Mouse (Mus musculus) ovary, postnatal 10 days (tissue): ENCODE data around the gene Herc4.

ENCODE experiments used
- DNase-seq: peaks from one replicate; pipeline ENCODE4 v3.0.0; 2022; ENCODE audit warnings: low spot score

The Herc4 gene

GRCm38 (mm10) chr10:63243493-63244054 is at the start of gene Herc4:
TSS of gene Herc4 (plus strand) at chr10:63243810.
- DNase-seq: peak; percentile 82

GRCm38 (mm10) chr10:63199008-63199407 is 44.6 kb upstream of the Herc4 start:
- no peak for DNase-seq

GRCm38 (mm10) chr10:63201534-63201933 is 42.1 kb upstream of the Herc4 start:
- no peak for DNase-seq

GRCm38 (mm10) chr10:63203002-63203401 is 40.6 kb upstream of the Herc4 start:
- DNase-seq: no peak

GRCm38 (mm10) chr10:63203728-63204127 is 39.9 kb upstream of the Herc4 start, which contains the start of gene Mypn:
TSS of gene Mypn (minus strand) at chr10:63203952.
- no peak for DNase-seq

GRCm38 (mm10) chr10:63208871-63209270 is 34.7 kb upstream of the Herc4 start:
- no peak for DNase-seq

- no peak for DNase-seq
Observed at GRCm38 (mm10) chr10:63221081-63221783, 22.4 kb upstream of the Herc4 start.

DNA sequence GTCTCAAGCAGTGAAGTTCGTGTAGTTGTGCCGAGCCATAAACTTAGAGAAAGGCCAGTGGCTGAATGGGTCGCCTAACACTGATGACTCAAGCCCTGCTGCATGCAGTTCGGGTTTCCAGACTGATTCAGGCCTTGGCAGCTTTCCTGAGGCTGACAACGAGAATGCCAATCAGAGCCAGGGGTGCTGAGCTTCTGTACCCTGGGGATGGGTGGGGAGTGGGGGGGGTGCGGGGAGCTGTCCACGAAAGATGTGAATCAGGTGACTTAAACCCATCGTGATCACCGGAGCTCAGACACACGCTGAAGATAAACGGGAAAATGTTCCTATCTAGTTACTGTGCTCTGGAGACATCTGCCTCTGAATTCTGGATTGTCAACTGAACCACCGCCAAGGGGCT is 19.3 kb upstream of the Herc4 start:
- no peak for DNase-seq

DNA sequence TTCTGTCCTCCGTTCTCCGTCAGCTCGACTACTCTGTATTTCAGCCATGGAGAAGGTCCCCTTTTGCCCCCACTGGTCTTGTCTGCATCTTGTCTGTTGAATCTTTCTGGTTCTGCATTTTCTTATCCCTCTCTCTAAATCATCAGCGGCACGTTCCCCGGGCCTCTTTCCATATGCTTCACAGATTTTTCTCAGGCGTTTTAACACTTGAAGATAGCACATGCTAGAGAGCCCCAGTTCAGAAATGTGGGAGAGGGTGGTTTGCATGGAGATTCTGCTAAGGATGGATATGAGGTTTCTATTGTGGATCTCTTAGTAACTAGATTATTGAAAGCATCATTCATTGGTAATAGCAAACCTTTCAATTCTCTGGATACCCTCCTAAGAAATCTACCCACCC is 13.3 kb upstream of the Herc4 start:
- DNase-seq: no peak

DNA sequence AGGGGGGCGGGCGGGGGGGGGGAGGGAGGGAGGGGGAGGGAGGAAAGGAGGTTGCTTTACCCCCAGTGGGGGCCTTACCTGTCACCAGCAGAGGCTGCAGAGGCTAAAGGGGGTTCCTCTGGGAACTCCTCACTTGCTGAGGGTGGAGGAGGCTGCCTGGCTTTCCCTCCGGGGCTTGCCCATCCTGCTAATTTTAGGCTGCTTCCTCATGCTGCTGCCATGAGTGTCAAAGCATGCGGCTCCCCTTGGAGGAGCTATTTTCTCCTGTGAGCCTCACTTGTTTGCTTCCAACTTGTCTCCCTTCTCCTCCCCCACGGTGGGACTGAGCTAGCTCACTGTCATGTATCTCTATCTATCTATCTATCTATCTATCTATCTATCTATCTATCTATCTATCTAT is 12.8 kb upstream of the Herc4 start:
- no peak for DNase-seq

DNA sequence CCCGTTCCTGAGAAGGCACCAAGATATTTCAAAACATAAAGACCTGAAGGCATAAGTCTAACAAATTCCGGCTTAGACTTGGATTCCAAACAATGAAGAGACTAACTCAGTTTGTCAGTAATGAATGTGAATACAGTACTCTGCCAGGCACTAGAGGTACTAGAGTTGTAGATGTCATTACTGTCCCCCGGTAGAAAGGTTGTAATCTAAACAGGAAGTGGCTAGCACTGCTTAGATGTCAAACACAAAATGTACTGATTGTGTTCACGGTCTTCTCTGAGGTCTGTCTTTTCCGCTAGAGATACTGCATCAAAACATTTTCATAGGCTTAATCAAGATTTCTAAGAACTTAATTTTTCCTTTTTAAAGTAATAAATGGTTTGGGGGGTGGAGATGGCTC is 12.0 kb upstream of the Herc4 start:
- DNase-seq: no peak

DNA sequence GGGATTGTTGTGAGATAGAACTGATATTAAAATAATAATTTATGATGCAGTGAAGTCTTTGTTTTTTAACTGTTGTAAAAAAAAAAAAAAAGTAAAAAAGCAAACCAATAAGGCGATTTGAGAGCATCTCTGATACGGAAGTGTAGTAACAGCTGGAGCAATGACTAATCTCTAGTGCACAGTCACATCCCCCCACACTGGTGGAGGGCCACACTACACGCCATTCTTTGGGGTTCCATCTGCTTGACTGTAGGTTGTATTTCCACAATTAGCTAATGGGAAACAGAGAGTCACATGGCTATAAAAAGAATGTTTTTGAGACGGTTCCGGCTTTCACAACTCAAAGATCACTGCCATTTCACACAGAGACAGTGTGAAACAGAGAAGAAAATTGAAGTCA is 9.5 kb upstream of the Herc4 start:
- DNase-seq: no peak

GRCm38 (mm10) chr10:63235889-63236288 is 7.7 kb upstream of the Herc4 start:
- no peak for DNase-seq

GRCm38 (mm10) chr10:63236663-63237062 is 6.9 kb upstream of the Herc4 start:
- DNase-seq: no peak

- DNase-seq: no peak
Observed at GRCm38 (mm10) chr10:63237206-63237605, 6.4 kb upstream of the Herc4 start.

DNA sequence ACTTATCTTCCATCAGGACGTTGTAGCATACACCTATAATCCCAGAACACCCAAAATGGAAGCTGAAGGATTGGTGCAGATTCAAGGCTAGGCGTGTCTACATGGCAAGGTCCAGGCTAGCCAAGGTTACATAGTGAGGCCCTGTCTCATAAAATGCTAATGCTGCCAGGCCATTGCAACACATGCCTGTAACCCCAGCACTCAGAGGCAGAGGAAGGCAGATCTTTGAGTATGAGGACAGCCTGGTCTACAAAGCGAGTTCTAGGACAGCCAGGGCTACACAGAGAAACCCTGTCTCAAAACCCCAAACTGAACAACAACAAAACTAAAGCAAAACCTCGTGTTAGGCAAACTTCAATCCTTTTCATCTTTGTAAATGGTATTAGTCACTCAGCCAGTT is 5.5 kb upstream of the Herc4 start:
- DNase-seq: no peak

- DNase-seq: no peak
Observed at GRCm38 (mm10) chr10:63239848-63240247, 3.8 kb upstream of the Herc4 start.

DNA sequence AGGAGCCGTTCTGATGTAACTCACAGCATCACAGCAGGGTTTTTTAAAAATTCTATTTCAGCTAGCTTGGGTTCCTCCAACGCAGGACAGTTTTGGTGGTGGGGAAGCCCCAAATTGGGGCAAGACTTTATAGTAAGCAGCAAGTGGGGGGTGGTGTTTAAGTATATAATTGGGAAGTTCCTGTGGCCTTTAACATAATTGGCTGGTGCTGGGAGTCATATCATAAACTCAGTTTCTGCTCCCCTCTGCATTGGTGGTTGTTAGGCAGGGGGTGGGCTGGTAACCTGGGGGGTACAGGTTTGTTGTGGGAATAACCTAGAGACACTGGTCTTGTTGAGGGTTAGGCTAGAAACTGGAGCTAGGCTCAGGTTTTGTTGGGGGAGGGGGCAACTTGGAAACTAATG is 2.7 kb upstream of the Herc4 start:
- DNase-seq: no peak

- DNase-seq: no peak
Observed at GRCm38 (mm10) chr10:63242798-63243435, 693 bp upstream of the Herc4 start.

DNA sequence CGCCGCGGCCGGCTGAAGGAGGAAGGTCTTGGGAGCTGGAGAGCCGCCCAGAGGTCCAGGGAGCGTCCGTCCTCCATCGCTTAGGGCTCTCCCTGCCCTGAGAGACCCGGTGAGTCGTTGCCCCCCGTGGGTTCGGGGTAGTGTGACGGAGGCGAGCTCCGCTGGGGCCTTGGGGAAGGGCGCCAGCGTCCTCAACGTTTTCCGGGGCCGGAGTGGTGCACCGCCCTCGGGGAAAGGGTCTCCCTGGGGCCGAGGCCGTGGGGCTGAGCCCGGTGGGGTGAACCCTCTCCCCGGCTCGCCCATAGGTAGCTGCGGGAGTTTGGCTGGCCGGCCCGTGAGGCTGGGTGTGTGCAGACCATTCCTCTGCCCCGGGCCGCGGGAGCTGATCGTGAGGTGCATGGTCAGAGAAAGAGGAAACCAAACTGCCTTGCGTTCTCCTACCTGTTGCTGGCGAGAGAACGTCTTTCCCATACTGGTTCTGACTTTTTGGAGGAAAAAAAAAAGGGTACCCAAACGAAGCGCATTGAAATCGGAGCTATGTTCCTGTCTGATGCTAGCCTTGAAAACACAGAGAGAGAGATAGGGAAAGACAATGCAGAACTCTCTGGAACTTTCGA is 553 bp downstream of the Herc4 start:
- no peak for DNase-seq

- no peak for DNase-seq
Observed at GRCm38 (mm10) chr10:63244746-63245145, 1.1 kb downstream of the Herc4 start.

- no peak for DNase-seq
Observed at GRCm38 (mm10) chr10:63245846-63246245, 2.2 kb downstream of the Herc4 start.

DNA sequence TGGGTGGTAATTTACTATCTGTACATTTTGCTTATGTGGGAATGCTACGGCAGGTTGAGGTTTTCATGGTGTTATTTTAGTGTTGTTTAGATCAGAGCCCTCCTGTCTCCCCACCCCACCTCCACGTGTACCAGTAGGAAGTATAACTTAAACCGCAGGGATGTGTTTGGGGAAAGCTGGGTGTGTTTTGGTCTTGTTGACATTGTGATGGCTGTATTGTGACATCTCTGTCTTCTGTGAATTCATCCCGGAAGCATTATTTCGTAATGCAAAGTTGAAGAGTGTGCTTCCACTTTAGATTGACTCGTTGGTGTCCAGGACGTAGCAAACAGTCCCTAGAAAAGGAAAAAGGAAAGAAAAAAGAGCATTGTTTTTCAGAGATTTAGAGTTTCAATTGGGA is 3.8 kb downstream of the Herc4 start:
- no peak for DNase-seq
